Mouse (Mus musculus) lung, embryonic 14.5 days (tissue): ENCODE measurements at regions not wholly inside any gene's neighbourhood (a gene's known extent, or its start where the extent isn't known, plus 50 kb on each side); places are given as distances from the start of the nearest gene placed in this dataset.

ENCODE experiments used
- ATAC-seq: fragments of 200-750 bp; cut with Nextera tagmentation; 2 replicates; pipeline ENCODE4 v1.8.0; 2017; ENCODE audit warnings: mild to moderate bottlenecking, moderate TSS enrichment, moderate library complexity; ENCODE audit not compliant: insufficient read depth
- DNase-seq: peaks from one replicate; pipeline ENCODE4 v3.0.0-alpha.2; 2015
- H3K27ac ChIP-seq: fragments of 300-500 bp; sonication (generic); 2 replicates; pipeline ENCODE4 v1.5.1; 2014; ENCODE audit warnings: low read depth, mild to moderate bottlenecking, moderate library complexity
- H3K27me3 ChIP-seq: fragments of 300-500 bp; sonication (generic); 2 replicates; pipeline ENCODE4 v1.6.1; 2014; ENCODE audit warnings: low read length, control low read depth; ENCODE audit not compliant: insufficient read depth
- H3K36me3 ChIP-seq: fragments of 300-500 bp; sonication (generic); 2 replicates; pipeline ENCODE4 v1.6.1; 2014; ENCODE audit warnings: control low read depth; ENCODE audit not compliant: insufficient read depth
- H3K4me1 ChIP-seq: fragments of 300-500 bp; sonication (generic); 2 replicates; pipeline ENCODE4 v1.6.1; 2014; ENCODE audit warnings: antibody characterized with exemption, control low read depth; ENCODE audit not compliant: insufficient read depth
- H3K4me2 ChIP-seq: fragments of 300-500 bp; sonication (generic); 2 replicates; pipeline ENCODE4 v1.6.1; 2014; ENCODE audit warnings: mild to moderate bottlenecking
- H3K4me3 ChIP-seq: fragments of 300-500 bp; sonication (generic); 2 replicates; pipeline ENCODE4 v1.5.1; 2014; ENCODE audit warnings: low read depth, low read length
- H3K9ac ChIP-seq: fragments of 300-500 bp; sonication (generic); 2 replicates; pipeline ENCODE4 v1.6.1; 2014
- H3K9me3 ChIP-seq: fragments of 300-500 bp; sonication (generic); 2 replicates; pipeline ENCODE4 v1.6.1; 2016; ENCODE audit warnings: low read depth, low read length, control low read depth
- CTCF ChIP-seq: IDR thresholded peaks from 2 replicates; pipeline ENCODE4 v1.5.1; 2016; ENCODE audit warnings: antibody characterized with exemption, low read depth
- WGBS: fragments of 180-500 bp; shearing (Covaris S2); extraction: QIAGEN DNeasy Blood & Tissue Kit; methylation state at CpG from one replicate; pipeline ENCODE4 v1.1.7; 2014; 5-methylcytosine and 5-hydroxymethylcytosine counted together

- H3K4me1 ChIP-seq: peaks cover 11% of the 10 kb centered on the region; the same call in 1 of the 2 replicates
- H3K9ac ChIP-seq: no peak overlapping the region
- H3K9me3 ChIP-seq: no peaks in the 10 kb centered on the region
- H3K4me3 ChIP-seq: no peak overlapping the region
- DNase-seq (peak; percentile 32), ATAC-seq (no peak)
- no peaks in the 10 kb centered on the region for H3K27me3 ChIP-seq
- TF ChIP-seq CTCF: no peak
- WGBS: 11% methylated on average over 6 of the region's 6 CpGs
- no peaks in the 10 kb centered on the region for H3K36me3 ChIP-seq
- H3K4me2 ChIP-seq: no peak overlapping the region
- no peak overlapping the region for H3K27ac ChIP-seq
These were observed 273.1 kb downstream of the Fzd1 start for GRCm38 (mm10) chr5:4484780-4485179.

GRCm38 (mm10) chr5:4484151-4484550 lies 273.7 kb downstream of the Fzd1 start:
- Histone ChIP-seq H3K27ac (no peak overlapping the region), H3K36me3 (no peaks in the 10 kb centered on the region), H3K9ac (no peak overlapping the region), H3K9me3 (no peaks in the 10 kb centered on the region), H3K4me1 (peaks cover 11% of the 10 kb centered on the region; the same call in 1 of the 2 replicates), H3K4me2 (no peak overlapping the region), H3K27me3 (no peaks in the 10 kb centered on the region), H3K4me3 (no peak overlapping the region)
- WGBS: 86% methylated on average over 1 of the region's 1 CpGs
- DNase-seq: no peak
- ATAC-seq: peak; percentile 12; the same call in 1 of the 2 replicates
- TF ChIP-seq CTCF: no peak

GRCm38 (mm10) chr5:4474255-4474654 lies 282.1 kb downstream of the Mterf1b start:
- H3K4me1 ChIP-seq: no peaks in the 10 kb centered on the region
- H3K4me2 ChIP-seq: no peak overlapping the region
- no peaks in the 10 kb centered on the region for H3K9me3 ChIP-seq
- no peak overlapping the region for H3K4me3 ChIP-seq
- no peaks in the 10 kb centered on the region for H3K27me3 ChIP-seq
- no peak for DNase-seq
- no peaks in the 10 kb centered on the region for H3K36me3 ChIP-seq
- no peak for ATAC-seq
- WGBS: 52% methylated on average over 2 of the region's 2 CpGs
- H3K9ac ChIP-seq: no peak overlapping the region
- no peak overlapping the region for H3K27ac ChIP-seq
- no peak for TF ChIP-seq CTCF
